Mouse (Mus musculus) adrenal gland, postnatal 14 days (tissue): ENCODE data around the gene Socs3. TPM values are rescaled to one million over a fixed set of nuclear protein-coding genes. Genes with fewer than 3 reads are reported as not detected.

ENCODE experiments used
- DNase-seq: peaks from one replicate; pipeline ENCODE4 v3.0.0; 2021; ENCODE audit warnings: mixed read lengths
- total RNA-seq: library from RNA; stranded (reverse); gene quantifications from 2 replicates; pipeline ENCODE4 v1.2.3, GENCODE M21; 2021

The Socs3 gene
- total RNA-seq, 1 experiment from 2014 or later, result 4.8 TPM

DNA sequence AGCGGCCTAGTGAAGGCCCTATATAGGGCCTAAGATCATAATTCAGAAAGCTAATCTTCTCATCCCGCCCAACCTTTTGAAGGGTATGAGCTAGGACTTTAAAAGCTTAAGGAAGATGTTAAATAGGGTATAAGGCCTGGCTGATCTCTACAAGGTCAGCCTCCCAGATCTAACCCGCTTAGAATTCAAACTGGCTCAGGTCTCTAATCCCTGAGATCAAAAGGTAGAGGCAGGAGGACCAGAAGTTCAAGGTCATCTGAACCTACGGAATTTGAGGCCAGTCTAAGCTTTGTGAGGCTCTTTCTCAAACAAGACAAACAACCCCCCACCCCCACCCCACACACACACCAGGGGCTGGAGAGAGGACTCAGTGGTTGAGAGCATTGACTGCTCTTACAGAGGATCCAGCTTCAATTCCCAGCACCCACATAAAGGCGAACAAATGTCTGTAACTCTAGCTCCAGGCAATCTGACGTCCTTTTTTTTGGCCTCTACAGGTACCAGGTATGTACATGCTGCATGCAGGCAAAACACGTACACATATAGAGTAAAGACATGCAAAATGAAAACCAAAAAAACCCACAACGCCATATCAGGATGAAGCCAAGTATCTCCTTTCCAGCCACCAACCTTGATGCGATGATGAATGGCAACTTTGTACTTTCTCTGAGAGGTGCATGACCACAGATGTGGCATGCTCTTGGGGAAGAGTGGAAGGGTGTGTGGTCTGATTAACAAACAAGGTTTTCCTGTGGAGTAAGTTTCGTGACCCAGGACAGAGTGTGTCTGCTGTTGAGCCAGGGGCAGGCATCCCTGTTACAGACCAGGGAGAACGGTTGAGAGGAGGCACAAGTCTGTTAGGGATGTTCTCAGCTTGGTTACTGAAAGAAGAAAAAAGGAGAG lies 3.1 kb upstream of the Socs3 start:
- no peak for DNase-seq

DNA sequence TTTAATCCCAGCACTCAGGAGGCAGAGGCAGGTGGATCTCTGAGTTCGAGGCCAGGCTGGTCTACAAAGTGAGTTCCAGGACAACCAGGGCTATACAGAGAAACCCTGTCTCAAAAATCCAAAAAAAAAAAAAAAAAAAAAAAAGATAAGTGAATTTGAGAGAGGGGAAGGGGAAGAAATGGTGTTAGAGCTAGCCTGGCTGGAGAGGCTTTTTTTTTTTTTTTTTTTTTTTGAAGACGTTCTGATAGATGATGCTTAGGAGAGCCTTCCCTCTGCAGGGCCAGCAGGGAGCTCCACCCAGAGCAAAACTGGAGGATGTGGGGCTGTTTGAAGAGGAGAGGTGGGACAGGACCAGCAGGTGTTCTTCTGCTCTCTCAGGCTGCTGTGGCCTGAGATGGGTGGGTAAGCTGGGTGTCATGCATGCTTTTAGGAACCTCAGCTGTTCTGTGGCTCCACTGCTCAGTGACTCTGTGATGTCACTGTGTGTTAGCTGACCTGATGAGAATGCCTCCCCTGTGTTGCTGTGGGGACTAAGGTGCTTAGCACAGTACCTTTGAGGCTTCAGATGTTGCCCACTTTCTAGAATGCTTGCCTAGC lies 1.9 kb upstream of the Socs3 start:
- DNase-seq, result no peak

DNA sequence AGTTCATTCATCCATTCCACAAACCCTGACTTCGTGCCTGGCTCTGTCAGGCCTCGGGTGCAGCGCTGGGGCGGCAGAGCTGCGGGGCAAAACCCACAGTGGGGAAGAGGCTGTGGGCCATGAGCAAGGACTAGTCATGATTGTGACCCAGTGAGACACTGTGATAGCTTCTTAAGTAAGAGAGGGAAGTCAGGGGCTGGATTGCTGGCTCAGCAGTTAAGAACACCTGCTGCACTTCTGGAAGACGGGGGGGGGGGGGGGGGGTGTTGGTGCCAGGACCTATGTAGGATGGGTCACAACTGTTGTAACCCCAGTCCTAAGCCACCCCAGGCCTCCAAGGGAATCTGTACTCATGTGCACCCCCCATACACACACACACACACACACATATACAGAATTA lies 1.3 kb upstream of the Socs3 start:
- no peak for DNase-seq

DNA sequence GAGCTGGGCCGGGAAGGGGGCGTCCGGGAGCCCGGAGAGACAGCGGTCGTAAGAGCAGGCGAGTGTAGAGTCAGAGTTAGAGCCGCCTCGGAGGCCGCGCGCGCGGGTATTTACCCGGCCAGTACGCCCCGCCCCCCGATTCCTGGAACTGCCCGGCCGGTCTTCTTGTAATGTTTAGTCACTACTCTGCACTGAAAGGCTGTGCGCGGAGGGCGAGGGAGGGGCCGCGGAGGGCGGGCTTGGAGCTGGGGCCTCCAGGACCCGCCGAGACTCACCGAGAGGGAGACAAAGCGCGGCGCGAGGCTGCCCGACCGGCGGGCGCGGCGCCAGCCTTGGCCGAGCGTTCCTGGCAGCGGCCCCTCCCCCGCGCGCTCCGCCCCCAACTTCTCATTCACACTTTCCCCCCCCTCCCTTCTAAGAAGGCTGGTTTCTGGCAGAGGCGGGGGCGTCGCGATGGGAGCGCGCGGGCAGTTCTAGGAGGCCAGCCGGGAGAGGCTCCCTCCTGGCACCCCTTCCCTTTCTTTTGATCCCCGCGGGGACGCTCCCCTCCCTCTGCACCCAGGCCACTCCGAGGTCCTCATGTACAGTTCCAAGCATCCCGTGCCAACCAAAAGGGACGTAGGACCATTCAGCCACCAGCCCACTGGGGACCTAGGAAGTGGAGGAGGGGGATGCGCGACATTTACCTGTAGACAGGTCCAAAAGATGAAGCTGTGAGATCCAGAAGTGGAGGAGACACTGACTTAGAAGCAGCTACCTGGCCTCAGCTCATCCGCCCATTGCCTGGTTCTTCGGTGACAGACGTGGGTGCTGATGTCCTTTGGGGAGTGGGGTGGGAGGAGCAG lies 525 bp downstream of the Socs3 start:
- DNase-seq, result peak; percentile 98

DNA sequence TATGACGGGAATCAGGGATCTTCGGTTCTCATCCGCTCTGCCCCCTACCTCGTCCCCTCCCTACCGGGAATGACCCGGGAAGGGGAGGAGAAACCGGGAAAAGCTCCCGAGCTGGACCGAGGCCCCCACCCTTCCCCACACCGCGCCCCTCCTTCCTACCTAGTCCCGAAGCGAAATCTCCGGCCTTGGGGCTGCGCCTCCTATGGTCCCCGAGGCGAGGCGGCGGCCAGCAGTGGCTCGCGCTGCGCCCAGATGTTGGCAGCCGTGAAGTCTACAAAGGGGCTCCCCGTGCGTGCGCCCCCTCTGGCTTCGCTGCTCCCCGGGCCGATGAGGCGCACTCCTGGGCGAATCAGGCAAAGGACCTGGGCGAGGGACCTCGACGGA lies 1.1 kb downstream of the Socs3 start:
- peak; percentile 75 for DNase-seq

DNA sequence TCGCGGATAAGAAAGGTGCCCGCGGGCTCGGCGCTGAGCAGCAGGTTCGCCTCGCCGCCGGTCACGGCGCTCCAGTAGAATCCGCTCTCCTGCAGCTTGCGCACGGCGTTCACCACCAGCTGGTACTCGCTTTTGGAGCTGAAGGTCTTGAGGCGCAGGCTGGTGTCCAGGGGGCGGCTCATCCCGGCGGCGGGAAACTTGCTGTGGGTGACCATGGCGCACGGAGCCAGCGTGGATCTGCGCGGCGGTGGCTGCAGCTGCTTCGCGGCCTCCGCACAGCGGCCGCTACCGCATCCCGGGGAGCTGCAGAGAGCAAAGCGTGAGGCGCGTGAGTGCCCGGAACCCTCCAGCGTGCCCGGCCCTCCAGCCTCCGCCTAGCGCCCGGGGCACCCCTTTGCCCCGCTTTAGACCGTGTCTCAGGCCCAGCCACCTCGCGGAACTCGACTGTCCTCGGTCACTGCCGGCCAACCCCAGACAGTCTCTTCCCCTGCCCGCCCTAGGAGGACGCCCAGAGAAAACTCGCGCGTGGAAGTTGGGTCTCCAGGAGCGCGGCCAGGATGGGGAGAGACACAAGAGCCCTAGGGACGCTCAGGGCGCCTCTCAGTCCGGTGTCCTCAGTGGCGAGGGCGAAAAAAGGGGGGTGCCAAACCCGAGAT lies 1.7 kb downstream of the Socs3 start:
- DNase-seq, result peak; percentile 60

DNA sequence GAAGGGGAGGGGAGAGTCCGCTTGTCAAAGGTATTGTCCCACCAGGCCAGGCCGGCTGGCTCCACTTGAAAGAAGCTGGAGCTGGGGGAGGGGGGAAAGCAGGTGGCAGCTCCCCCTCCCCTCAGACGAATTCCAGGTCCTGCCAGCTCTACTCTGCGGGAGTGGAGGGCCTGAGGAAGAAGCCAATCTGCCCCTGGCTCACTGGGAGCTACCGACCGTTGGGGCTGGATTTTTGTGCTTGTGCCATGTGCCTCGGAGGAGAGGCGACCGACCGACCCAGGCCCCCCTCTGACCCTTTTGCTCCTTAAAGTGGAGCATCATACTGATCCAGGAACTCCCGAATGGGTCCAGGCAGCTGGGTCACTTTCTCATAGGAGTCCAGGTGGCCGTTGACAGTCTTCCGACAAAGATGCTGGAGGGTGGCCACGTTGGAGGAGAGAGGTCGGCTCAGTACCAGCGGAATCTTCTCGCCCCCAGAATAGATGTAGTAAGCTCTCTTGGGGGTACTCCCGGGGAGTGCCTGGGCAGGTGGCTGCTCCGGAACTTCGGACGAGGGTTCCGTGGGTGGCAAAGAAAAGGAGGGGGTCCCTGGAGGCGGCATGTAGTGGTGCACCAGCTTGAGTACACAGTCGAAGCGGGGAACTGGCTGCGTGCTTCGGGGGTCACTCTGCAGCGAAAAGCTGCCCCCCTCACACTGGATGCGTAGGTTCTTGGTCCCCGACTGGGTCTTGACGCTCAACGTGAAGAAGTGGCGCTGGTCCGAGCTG lies 2.4 kb downstream of the Socs3 start:
- no peak for DNase-seq

DNA sequence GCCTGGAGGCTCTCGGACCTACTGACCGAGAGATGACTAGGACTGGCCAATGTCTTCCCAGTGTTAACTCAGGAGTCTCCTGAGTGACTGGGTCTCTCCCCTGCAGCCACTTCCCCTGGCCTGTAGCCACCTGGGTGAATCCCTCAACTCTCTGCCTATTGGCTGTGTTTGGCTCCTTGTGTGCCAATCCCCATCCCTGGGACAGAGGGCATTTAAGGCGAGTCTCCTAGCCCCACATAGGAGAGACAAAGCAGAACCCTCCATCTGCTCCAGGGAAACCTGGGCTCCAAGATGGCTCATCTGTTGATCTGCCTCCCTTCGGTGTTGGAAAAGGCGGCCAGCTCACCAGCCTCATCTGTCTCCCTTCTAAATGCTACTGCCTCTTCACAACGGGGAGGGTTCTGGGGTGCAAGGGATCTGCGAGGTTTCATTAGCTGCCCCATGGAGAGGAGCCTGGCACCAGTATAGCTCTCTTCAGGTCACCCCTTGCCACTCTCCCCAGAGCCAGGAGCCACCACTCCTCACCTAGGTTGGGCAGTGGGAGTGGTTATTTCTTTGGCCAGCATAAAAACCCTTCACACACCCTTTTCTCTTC lies 3.2 kb downstream of the Socs3 start:
- no peak for DNase-seq

DNA sequence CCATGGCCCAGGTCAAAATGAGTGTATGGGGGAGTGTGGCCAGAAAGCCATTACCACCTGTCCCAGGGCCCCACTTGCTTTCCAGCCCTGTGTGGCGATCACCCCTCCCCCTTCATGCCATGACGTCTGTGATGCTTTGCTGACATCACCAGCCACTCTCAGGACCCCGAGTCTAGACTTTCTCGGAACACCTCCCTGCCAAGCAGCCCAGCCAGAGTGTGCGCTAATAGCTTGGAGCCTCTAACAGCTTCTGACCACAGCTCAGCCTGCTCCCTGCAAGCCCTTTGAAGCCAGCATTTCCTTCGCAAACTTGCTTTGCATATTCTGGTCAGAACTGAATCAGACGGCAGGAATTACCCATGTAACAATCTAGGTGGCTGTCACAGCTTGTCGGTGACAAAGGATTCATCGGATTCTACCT lies 4.3 kb downstream of the Socs3 start:
- no peak for DNase-seq

DNA sequence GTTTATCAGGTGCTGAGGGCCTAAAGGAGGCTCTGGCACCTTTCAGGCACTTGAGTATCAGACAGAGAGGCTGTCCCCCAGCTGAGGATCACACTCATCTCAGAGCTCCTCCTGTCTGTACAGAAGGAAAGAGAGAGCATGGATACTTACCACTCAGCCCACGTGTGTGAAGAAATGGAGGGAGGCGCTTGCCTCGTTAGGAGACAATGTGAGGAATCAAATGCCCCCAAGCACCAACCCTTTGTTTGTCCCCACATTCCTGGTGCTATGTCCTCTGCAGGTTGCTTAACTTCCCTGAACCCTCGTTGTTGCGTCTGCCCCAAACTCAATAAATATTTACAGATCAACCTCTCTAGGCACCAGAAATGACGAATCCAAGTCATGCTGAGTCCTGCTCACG lies 4.8 kb downstream of the Socs3 start:
- DNase-seq, result no peak

DNA sequence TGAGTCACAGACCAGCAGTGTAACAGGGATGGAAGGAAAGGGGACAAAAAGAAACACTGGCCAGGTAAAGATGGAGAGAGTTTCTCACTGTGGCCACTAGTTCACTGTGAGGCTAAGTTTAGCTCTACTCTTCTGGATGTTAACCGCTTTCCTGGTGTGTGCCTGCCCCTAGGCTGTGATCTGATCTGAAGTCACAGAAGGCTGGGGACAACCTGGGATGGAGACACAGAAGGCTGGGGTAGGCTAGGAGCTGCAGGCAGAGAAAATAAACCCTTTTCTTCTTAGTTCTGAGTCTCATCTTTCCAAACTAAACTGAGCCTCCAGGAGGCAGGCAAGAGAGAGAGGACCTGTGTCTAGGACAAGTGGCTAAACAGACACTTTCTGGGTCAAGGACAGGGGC lies 5.6 kb downstream of the Socs3 start:
- DNase-seq, result peak; percentile 29

DNA sequence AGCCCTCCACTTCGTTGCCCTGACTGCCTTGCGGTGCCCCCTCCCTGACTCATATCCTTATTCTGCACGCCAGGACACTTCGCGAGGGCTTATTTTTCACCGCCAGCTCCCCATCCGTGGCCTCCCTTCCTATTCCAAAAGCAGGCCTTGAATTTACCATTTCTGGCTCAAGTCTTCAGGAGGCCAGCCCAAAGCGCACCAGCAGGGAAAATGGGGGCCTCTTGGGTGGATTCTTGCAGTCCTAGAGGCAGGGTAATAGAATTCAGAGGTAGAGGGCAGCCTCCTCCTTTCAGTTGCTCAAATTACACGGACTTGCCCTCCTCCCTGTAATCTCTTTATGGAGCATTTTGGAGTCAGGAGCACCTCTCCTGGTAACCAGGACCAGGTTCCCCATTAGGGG lies 6.0 kb downstream of the Socs3 start:
- no peak for DNase-seq

DNA sequence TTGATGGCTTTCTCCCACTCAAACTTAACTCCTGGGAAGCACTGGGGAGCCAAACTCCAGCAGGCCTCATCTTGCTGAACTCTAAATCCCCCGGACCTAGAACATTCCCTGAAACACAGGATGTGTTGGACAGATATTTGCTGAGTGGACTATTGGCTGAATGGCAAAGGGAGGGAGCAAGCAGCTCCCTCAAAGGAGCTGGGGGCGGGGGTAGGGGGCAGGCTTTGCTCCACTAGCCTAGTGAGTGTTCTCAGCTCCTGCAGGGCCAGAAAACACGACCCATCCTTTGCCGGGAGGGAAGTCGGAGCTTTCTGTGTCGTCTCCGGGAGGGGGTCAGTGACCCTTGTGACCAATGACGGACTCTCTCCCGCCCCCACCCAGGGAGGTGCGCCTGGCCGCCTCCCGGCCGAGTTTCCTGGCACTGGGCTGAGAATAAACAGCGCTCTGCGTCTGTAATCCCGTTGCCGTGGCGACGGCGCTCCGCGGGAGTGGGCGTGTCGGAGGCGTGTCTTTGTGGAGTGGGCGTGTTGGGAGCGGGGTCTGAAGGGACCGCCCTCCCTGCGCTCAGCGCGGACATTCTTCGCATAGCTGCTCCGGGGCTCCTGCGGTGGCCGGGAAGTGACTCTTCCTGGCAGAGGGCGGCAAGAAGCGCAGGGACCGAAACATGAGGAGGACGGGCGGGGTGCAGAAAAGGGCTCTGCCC lies 6.6 kb downstream of the Socs3 start:
- peak; percentile 100 for DNase-seq

DNA sequence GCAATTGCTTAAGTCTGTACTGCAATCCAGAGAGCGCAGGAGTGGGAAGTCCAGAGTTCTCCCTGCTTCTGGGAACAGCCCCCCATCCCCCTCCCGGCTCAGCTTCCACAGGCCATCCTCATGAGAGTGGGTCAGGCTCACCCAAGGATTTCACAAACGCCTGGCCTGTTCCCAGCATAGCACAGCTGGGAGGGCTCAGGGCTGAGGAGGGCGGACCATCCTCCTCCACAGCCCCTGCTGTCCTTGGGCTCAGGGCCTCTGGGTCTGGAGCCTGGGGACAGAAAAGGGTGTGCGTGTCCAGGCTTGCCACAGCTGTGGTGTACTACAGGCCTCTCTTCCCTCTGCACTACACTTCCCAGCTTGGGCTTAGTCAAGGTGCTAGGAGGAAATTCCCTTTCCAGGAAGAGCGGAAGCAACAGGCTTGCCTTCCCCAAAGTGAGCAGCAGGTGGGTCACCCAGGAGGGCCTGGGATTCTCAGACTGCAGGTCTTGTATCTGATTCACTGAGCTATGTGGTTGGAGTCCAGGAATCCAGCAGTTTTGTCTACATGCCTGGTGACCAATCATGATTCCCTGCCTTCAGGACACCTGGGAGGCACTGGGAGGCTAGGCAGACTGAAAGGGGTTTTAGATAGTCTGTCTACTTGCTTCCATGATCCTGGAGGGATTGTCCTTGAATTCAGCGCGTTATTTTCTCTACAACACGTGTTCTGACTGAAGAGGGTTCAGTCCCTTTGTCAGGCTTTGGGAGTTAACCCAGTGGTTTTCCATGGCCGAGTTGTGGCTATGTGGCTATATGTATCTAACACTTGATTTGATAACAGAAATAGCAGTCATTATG lies 7.4 kb downstream of the Socs3 start:
- DNase-seq, result peak; percentile 93

DNA sequence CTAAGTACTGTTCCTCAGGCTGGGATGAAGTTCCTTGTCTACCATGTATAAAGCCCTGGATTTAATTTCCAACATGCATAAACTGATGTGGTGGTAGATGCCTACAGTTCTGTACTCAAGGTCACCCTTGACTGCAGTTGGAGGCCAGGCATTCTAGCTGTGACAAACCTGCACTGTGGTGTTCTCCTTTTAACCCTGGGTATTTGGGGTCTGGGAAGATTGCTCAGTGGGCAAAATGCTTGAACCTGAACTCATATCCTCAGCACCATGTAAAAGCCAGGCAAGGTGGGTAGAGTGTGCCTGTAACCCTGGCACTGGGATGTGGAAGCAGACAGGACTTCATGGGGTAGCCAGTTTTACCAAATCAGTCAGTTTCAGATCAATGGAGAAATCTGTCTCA lies 9.2 kb downstream of the Socs3 start:
- no peak for DNase-seq

DNA sequence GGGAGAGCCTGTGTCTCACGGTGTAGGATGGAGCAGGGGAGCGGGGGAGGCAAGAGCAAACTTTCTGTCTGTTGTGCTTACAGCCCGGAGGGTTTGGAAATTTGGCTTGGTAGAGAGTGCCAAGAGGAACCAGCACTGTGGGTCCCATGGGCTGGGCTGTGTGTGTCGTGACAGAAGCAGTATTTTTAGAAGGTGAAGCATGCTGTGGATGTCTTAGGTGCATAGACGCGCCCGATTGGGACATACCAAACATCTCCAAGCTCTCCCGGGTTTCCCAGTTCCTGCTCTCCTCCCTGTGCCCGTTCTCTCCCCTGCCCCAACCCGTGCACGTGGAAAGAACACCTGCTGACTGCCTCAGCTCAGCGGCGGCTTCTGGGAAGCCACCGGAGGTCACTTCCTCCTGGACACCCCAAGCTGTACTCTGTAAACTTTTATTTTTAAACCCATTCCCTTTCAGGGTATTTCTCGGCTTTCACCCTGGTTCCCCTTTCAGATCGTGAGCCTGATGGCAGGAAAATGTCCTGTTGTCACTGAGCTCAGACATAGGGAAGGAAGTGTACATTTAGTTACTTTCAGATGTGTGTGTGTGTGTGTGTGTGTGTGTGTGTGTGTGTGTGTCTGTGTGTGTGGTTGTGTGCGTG lies 10.0 kb downstream of the Socs3 start:
- DNase-seq, result no peak

DNA sequence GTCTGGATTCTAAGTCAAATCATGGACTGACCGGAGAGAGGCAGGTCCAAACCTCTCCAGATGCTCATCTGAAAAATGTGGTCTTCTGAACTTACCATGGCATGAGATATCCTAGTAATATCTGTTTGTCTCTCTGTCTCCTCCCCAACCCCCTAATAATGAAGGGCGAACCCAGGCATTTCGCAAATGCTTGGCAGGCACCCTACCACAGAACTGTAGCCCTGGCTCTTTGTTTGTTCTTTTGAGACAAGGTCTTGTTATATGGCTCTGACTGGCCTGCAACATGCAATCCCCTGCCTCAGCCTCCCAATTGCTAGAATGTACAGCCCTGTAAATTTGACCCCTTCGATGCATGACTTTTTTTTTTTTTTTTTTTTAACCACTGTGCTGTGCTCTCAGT lies 10.7 kb downstream of the Socs3 start:
- DNase-seq, result peak; percentile 56

DNA sequence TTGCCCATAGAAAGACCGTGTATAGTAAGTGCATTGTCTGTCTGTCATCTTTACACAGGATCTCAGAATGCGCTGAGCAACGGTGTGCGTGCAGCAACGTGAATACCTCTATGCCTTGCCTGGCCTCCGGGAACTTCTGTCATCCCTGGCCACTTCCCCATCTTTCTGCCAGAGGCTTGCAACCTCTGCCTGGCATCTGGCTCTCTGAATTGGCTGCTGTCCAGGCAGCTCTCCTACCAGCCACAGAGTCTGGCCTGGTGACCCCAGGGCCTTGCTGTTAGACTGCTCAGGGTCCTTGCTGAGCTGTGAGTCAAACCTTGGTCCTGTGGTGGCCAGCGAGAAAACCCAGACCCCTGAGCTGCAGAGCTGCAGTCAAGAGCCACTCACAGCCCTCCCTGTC lies 11.7 kb downstream of the Socs3 start:
- peak; percentile 85 for DNase-seq

DNA sequence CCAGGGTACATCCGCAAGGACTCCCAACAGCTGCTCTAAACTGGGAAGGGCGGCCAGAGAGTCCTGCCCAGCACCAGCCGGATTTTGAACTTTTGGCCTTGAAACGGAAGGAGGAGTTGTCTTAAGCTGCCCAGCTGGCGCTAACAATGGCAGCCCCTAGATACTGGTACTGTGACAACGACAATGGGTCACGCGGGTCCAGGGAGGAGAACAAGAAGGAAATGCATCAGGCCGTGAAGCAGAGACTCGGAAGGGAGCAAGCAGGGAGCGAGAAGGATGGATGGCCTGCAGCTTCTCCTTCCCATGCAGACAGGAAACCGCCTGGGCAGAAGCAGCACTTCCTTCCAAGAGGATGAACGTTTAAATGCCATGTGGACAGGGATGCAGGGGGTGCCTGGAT lies 14.2 kb downstream of the Socs3 start:
- peak; percentile 62 for DNase-seq
